Mouse (Mus musculus) heart, postnatal 0 days (tissue): ENCODE data around the gene Ttc9c.

Experiments
- CTCF ChIP-seq: IDR thresholded peaks from 2 replicates; pipeline ENCODE4 v1.5.1; 2016; ENCODE audit warnings: antibody characterized with exemption, control low read depth, low read depth
- EP300 ChIP-seq: IDR thresholded peaks from 2 replicates; pipeline ENCODE4 v1.6.1; 2016; ENCODE audit warnings: antibody characterized with exemption, low read depth

GRCm38 (mm10) chr19:8821146-8821545 lies 2.0 kb upstream of the Ttc9c start:
- TF ChIP-seq EP300 = no peak
- TF ChIP-seq CTCF = no peak
